Mouse (Mus musculus) MEL (cell line): Measurements from ENCODE around the gene Drc7. TPM values are rescaled to one million over a fixed set of nuclear protein-coding genes. Genes with fewer than 3 reads are reported as not detected.

Source experiments
- DNase-seq: peaks from one replicate; pipeline ENCODE4 v3.0.0; 2011; ENCODE audit warnings: low read depth, low spot score
- H3K27ac ChIP-seq: 2 replicates; pipeline ENCODE4 v1.5.1; 2012; ENCODE audit warnings: low read depth, mild to moderate bottlenecking, control low read depth, low read length, moderate library complexity; ENCODE audit not compliant: control insufficient read depth
- H3K27me3 ChIP-seq, 2 experiments: fragments of 150-350 bp in 1 of 2; sonication (generic) in 1 of 2; 2 replicates each; pipeline ENCODE4 v1.6.1; 2012; ENCODE audit warnings: low read length in 2 of 2, mild to moderate bottlenecking in 2 of 2, improper control_type of control experiment in 1 of 2, moderate library complexity in 1 of 2; ENCODE audit not compliant: insufficient read depth in 2 of 2, control insufficient read depth in 1 of 2
- H3K36me3 ChIP-seq, 2 experiments: 2 replicates each; pipeline ENCODE4 v1.6.1; 2012 to 2014; ENCODE audit warnings: low read length in 2 of 2, improper control_type of control experiment in 1 of 2, inconsistent platforms in 1 of 2, mild to moderate bottlenecking in 1 of 2; ENCODE audit not compliant: insufficient read depth in 2 of 2, control insufficient read depth in 1 of 2
- H3K4me1 ChIP-seq, 2 experiments: fragments of 150-350 bp in 1 of 2; sonication (generic) in 1 of 2; 2 replicates each; pipeline ENCODE4 v1.6.1; 2012; ENCODE audit warnings: low read length in 2 of 2, improper control_type of control experiment in 1 of 2, mild to moderate bottlenecking in 1 of 2; ENCODE audit not compliant: insufficient read depth in 2 of 2, control insufficient read depth in 1 of 2
- H3K4me3 ChIP-seq, 2 experiments: fragments of 150-350 bp in 1 of 2; sonication (generic) in 1 of 2; 2 replicates each; pipeline ENCODE4 v1.5.1; 2012; ENCODE audit warnings: low read depth in 2 of 2, low read length in 2 of 2, mild to moderate bottlenecking in 2 of 2, moderate library complexity in 2 of 2, control low read depth in 1 of 2, improper control_type of control experiment in 1 of 2; ENCODE audit not compliant: control insufficient read depth in 1 of 2, insufficient read depth in 1 of 2
- H3K79me2 ChIP-seq: 2 replicates; pipeline ENCODE4 v1.6.1; 2012; ENCODE audit warnings: mild to moderate bottlenecking, low read length, moderate library complexity; ENCODE audit not compliant: control insufficient read depth, poor library complexity, insufficient read depth
- H3K9ac ChIP-seq: 2 replicates; pipeline ENCODE4 v1.6.1; 2012; ENCODE audit warnings: low read depth, mild to moderate bottlenecking, control low read depth, low read length, moderate library complexity; ENCODE audit not compliant: control insufficient read depth, poor library complexity, severe bottlenecking
- H3K9me3 ChIP-seq: fragments of 150-350 bp; sonication (generic); replicated peaks from 2 replicates; pipeline ENCODE4 v1.6.1; 2012; ENCODE audit warnings: mild to moderate bottlenecking, low read length, improper control_type of control experiment, moderate library complexity; ENCODE audit not compliant: insufficient read depth
- BHLHE40 ChIP-seq: IDR thresholded peaks from 2 replicates; pipeline ENCODE4 v1.6.1; 2012; ENCODE audit warnings: low read depth, mild to moderate bottlenecking, inconsistent platforms, low read length, improper control_type of control experiment, borderline replicate concordance
- CHD1 ChIP-seq: IDR thresholded peaks from 2 replicates; pipeline ENCODE4 v1.6.1; 2012; ENCODE audit warnings: low read depth, mild to moderate bottlenecking, inconsistent platforms, low read length, improper control_type of control experiment
- CHD2 ChIP-seq: IDR thresholded peaks from 2 replicates; pipeline ENCODE4 v1.6.1; 2011; ENCODE audit warnings: low read length, improper control_type of control experiment
- CTCF ChIP-seq, 3 experiments: IDR thresholded peaks in 2 of 3; conservative IDR thresholded peaks in 1 of 3; 2 replicates each; pipeline ENCODE4 v1.5.1; 2011 to 2012; ENCODE audit warnings: low read length in 3 of 3, low read depth in 2 of 3, mild to moderate bottlenecking in 2 of 3, improper control_type of control experiment in 1 of 3, inconsistent platforms in 1 of 3, mixed read lengths in 1 of 3, moderate library complexity in 1 of 3; ENCODE audit not compliant: control insufficient read depth in 1 of 3, insufficient read depth in 1 of 3, poor library complexity in 1 of 3, severe bottlenecking in 1 of 3
- E2F4 ChIP-seq: IDR thresholded peaks from 2 replicates; pipeline ENCODE4 v1.6.1; 2011; ENCODE audit warnings: low read depth, low read length, improper control_type of control experiment, borderline replicate concordance
- ELF1 ChIP-seq: IDR thresholded peaks from 2 replicates; pipeline ENCODE4 v1.6.1; 2014; ENCODE audit warnings: low read depth, mild to moderate bottlenecking, inconsistent platforms, low read length, improper control_type of control experiment, moderate library complexity
- ETS1 ChIP-seq: IDR thresholded peaks from 2 replicates; pipeline ENCODE4 v1.6.1; 2012; ENCODE audit warnings: low read depth, mild to moderate bottlenecking, inconsistent platforms, low read length, improper control_type of control experiment, moderate library complexity
- GABPA ChIP-seq: IDR thresholded peaks from 2 replicates; pipeline ENCODE4 v1.6.1; 2012; ENCODE audit warnings: low read depth, mild to moderate bottlenecking, inconsistent platforms, low read length, improper control_type of control experiment, moderate library complexity
- GATA1 ChIP-seq: IDR thresholded peaks from 2 replicates; pipeline ENCODE4 v1.6.1; 2011; ENCODE audit warnings: low read depth, low read length, improper control_type of control experiment
- HCFC1 ChIP-seq: IDR thresholded peaks from 2 replicates; pipeline ENCODE4 v1.6.1; 2012; ENCODE audit warnings: low read depth, mild to moderate bottlenecking, inconsistent platforms, low read length, improper control_type of control experiment, moderate library complexity
- JUND ChIP-seq: IDR thresholded peaks from 2 replicates; pipeline ENCODE4 v1.6.1; 2011; ENCODE audit warnings: low read depth, mild to moderate bottlenecking, improper control_type of control experiment, low read length
- MAFK ChIP-seq: IDR thresholded peaks from 2 replicates; pipeline ENCODE4 v1.6.1; 2011; ENCODE audit warnings: low read depth, mild to moderate bottlenecking, low read length, improper control_type of control experiment, borderline replicate concordance
- MAX ChIP-seq: IDR thresholded peaks from 2 replicates; pipeline ENCODE4 v1.6.1; 2011; ENCODE audit warnings: low read length, improper control_type of control experiment
- MAZ ChIP-seq: IDR thresholded peaks from 2 replicates; pipeline ENCODE4 v1.6.1; 2012; ENCODE audit warnings: low read depth, mild to moderate bottlenecking, inconsistent platforms, low read length, improper control_type of control experiment
- MEF2A ChIP-seq: IDR thresholded peaks from 2 replicates; pipeline ENCODE4 v1.6.1; 2014; ENCODE audit warnings: low read depth, mild to moderate bottlenecking, inconsistent platforms, low read length, improper control_type of control experiment; ENCODE audit not compliant: poor library complexity, insufficient replicate concordance, severe bottlenecking; ENCODE audit errors: extremely low read depth
- MXI1 ChIP-seq: IDR thresholded peaks from 2 replicates; pipeline ENCODE4 v1.6.1; 2011; ENCODE audit warnings: mild to moderate bottlenecking, low read depth, low read length, improper control_type of control experiment
- MYB ChIP-seq: IDR thresholded peaks from 2 replicates; pipeline ENCODE4 v1.6.1; 2011; ENCODE audit warnings: mild to moderate bottlenecking, low read depth, low read length, improper control_type of control experiment
- MYC ChIP-seq: IDR thresholded peaks from 2 replicates; pipeline ENCODE4 v1.6.1; 2011; ENCODE audit warnings: low read depth, mild to moderate bottlenecking, low read length, improper control_type of control experiment, moderate library complexity
- NELFE ChIP-seq: IDR thresholded peaks from 2 replicates; pipeline ENCODE4 v1.6.1; 2011; ENCODE audit warnings: low read depth, low read length, improper control_type of control experiment
- NRF1 ChIP-seq: IDR thresholded peaks from 2 replicates; pipeline ENCODE4 v1.6.1; 2014; ENCODE audit warnings: low read depth, mild to moderate bottlenecking, inconsistent platforms, low read length, improper control_type of control experiment, moderate library complexity; ENCODE audit not compliant: poor library complexity, insufficient read depth, severe bottlenecking
- POLR2A ChIP-seq, 2 experiments: IDR thresholded peaks; 2 replicates each; pipeline ENCODE4 v1.6.1; 2011 to 2012; ENCODE audit warnings: low read length in 2 of 2, mild to moderate bottlenecking in 2 of 2, control low read depth in 1 of 2, improper control_type of control experiment in 1 of 2, low read depth in 1 of 2, moderate library complexity in 1 of 2; ENCODE audit not compliant: control insufficient read depth in 1 of 2, insufficient read depth in 1 of 2, poor library complexity in 1 of 2
- POLR2AphosphoS5 ChIP-seq: IDR thresholded peaks from 2 replicates; pipeline ENCODE4 v1.6.1; 2012; ENCODE audit warnings: low read depth, borderline replicate concordance, mild to moderate bottlenecking, inconsistent platforms, low read length, moderate library complexity, mixed read lengths
- RAD21 ChIP-seq: IDR thresholded peaks from 2 replicates; pipeline ENCODE4 v1.6.1; 2011; ENCODE audit warnings: mild to moderate bottlenecking, low read depth, low read length, improper control_type of control experiment
- SIN3A ChIP-seq: IDR thresholded peaks from 2 replicates; pipeline ENCODE4 v1.6.1; 2012; ENCODE audit warnings: low read length, improper control_type of control experiment, inconsistent platforms
- SMC3 ChIP-seq: IDR thresholded peaks from 2 replicates; pipeline ENCODE4 v1.6.1; 2011; ENCODE audit warnings: low read depth, low read length, improper control_type of control experiment
- TAL1 ChIP-seq: IDR thresholded peaks from 2 replicates; pipeline ENCODE4 v1.6.1; 2012; ENCODE audit warnings: mild to moderate bottlenecking, inconsistent platforms, low read length, moderate library complexity, mixed read lengths
- TBP ChIP-seq: IDR thresholded peaks from 2 replicates; pipeline ENCODE4 v1.8.0; 2011; ENCODE audit warnings: low read depth, low read length, improper control_type of control experiment
- TCF12 ChIP-seq: IDR thresholded peaks from 2 replicates; pipeline ENCODE4 v1.6.1; 2014; ENCODE audit warnings: low read depth, mild to moderate bottlenecking, inconsistent platforms, low read length, improper control_type of control experiment, moderate library complexity
- UBTF ChIP-seq: IDR thresholded peaks from 2 replicates; pipeline ENCODE4 v1.6.1; 2012; ENCODE audit warnings: low read depth, mild to moderate bottlenecking, inconsistent platforms, low read length, improper control_type of control experiment, moderate library complexity, borderline replicate concordance; ENCODE audit not compliant: insufficient read depth
- USF1 ChIP-seq: IDR thresholded peaks from 2 replicates; pipeline ENCODE4 v1.6.1; 2014; ENCODE audit warnings: low read depth, mild to moderate bottlenecking, inconsistent platforms, low read length, improper control_type of control experiment, moderate library complexity
- USF2 ChIP-seq, 2 experiments: IDR thresholded peaks; 2 replicates each; pipeline ENCODE4 v1.6.1; 2011 to 2012; ENCODE audit warnings: improper control_type of control experiment in 2 of 2, low read length in 2 of 2, borderline replicate concordance in 1 of 2, inconsistent platforms in 1 of 2, low read depth in 1 of 2, mild to moderate bottlenecking in 1 of 2; ENCODE audit not compliant: insufficient read depth in 1 of 2
- ZKSCAN1 ChIP-seq: IDR thresholded peaks from 2 replicates; pipeline ENCODE4 v1.6.1; 2012; ENCODE audit warnings: low read depth, mild to moderate bottlenecking, inconsistent platforms, low read length, improper control_type of control experiment, moderate library complexity
- ZMIZ1 ChIP-seq: IDR thresholded peaks from 2 replicates; pipeline ENCODE4 v1.6.1; 2012; ENCODE audit warnings: low read depth, mild to moderate bottlenecking, inconsistent platforms, low read length, improper control_type of control experiment, moderate library complexity
- ZNF384 ChIP-seq: IDR thresholded peaks from 2 replicates; pipeline ENCODE4 v1.6.1; 2012; ENCODE audit warnings: low read depth, mild to moderate bottlenecking, inconsistent platforms, low read length, improper control_type of control experiment
- polyA plus RNA-seq, 2 experiments: library from polyadenylated mRNA; stranded (reverse) in 1 of 2; unstranded in 1 of 2; fragments of >175 nt in 1 of 2; fragments of >200 nt in 1 of 2; gene quantifications; 2 replicates each; pipeline versions ENCODE4 v1.2.1 to v1.2.4; 2012; ENCODE audit warnings: low replicate concordance in 2 of 2, low read depth in 1 of 2; ENCODE audit not compliant: insufficient read length in 2 of 2, insufficient read depth in 1 of 2, missing spikeins in 1 of 2
- total RNA-seq: library from RNA; depleted of rRNA; stranded (reverse); fragments of 300-350 nt; gene quantifications from 2 replicates; pipeline ENCODE4 v1.2.3, GENCODE M21; 2012

The Drc7 gene
- total and polyA plus RNA-seq, 3 experiments, result 0.04 to 0.07 TPM; not detected in 1

GRCm38 (mm10) chr8:95080381-95081341 lies 25.8 kb downstream of the Drc7 start, which contains the start of gene Katnb1:
Gene Katnb1, plus strand, starts transcription at chr8:95081186.
- H3K4me3 ChIP-seq, result peak within 1 kb of the TSS; percentile 80 to 84
- peak within 1 kb of the TSS; percentile 80 for H3K9ac ChIP-seq
- peak; percentile 100 for DNase-seq
- H3K27me3 ChIP-seq, result no peaks in the 10 kb centered on the region
- no peaks in the 10 kb centered on the region; the same call in 1 of the 2 replicates for H3K79me2 ChIP-seq
- H3K36me3 ChIP-seq, result peaks cover 0 to 2% of the 10 kb centered on the region in 2 experiments; a peak in 2 of 4 replicates
- peaks cover 4 to 14% of the 10 kb centered on the region in 2 experiments for H3K4me1 ChIP-seq
- peak within 1 kb of the TSS; percentile 65 for H3K27ac ChIP-seq
- no peaks in the 10 kb centered on the region for H3K9me3 ChIP-seq
- TF ChIP-seq ZMIZ1 (no peak), MAZ (no peak; the same call in none of the 2 replicates), MEF2A (no peak), MAFK (no peak), HCFC1 (peak; percentile 95), ELF1 (peak; percentile 97), CHD2 (peak; percentile 96), GATA1 (peak; percentile 64), TBP (peak; percentile 79), E2F4 (peak; percentile 83; the same call in 1 of the 2 replicates), ETS1 (no peak), MAX (no peak; the same call in 1 of the 2 replicates), MYB (no peak), ZKSCAN1 (no peak), CHD1 (no peak; the same call in 1 of the 2 replicates), USF2 (IDR thresholded peaks at IDR 0.05; ENCODE audit: borderline replicate concordance in 1 of 2, insufficient read depth in 1 of 2, low read depth in 1 of 2, low read length in 2 of 2) (no peak), TCF12 (peak; percentile 73), POLR2AphosphoS5 (0 out of 2 replicates have a peak, but pooled peaks have one; percentile 56), NELFE (peak; percentile 92), RAD21 (no peak), MYC (0 out of 2 replicates have a peak, but pooled peaks have one; percentile 51), MXI1 (peak; percentile 69), TAL1 (no peak), BHLHE40 (no peak), SMC3 (no peak), SIN3A (peak; percentile 91), POLR2A (IDR thresholded peaks at IDR 0.05; ENCODE audit: control insufficient read depth in 1 of 2, insufficient read depth in 1 of 2, low read depth in 1 of 2, low read length in 2 of 2, poor library complexity in 1 of 2) (peak; percentile 63 to 86), USF1 (no peak), JUND (no peak), CTCF (IDR thresholded peaks at IDR 0.05 in 2 of 3, conservative IDR thresholded peaks at IDR 0.05 in 1 of 3; ENCODE audit: control insufficient read depth in 1 of 3, insufficient read depth in 1 of 3, low read depth in 2 of 3, low read length in 3 of 3, poor library complexity in 1 of 3, severe bottlenecking in 1 of 3) (peak in 1 of 3 experiments; percentile 25; a peak in 2 of 6 replicates), GABPA (no peak; the same call in 1 of the 2 replicates), ZNF384 (no peak), UBTF (no peak), NRF1 (peak; percentile 60; the same call in 1 of the 2 replicates)
